Mouse (Mus musculus) G1E (cell line): Measurements from ENCODE around the gene 1700001C02Rik. TPM values are rescaled to one million over a fixed set of nuclear protein-coding genes. Genes with fewer than 3 reads are reported as not detected.

ENCODE experiments used
- ATAC-seq: 2 replicates; pipeline ENCODE4 v1.8.0; 2016; ENCODE audit warnings: mild to moderate bottlenecking; ENCODE audit not compliant: insufficient number of reproducible peaks, poor library complexity, low FRiP score, severe bottlenecking; ENCODE audit errors: extremely low read depth
- DNase-seq: peaks from one replicate; pipeline ENCODE4 v3.0.0; 2012; ENCODE audit warnings: low spot score
- H3K27me3 ChIP-seq: 2 replicates; pipeline ENCODE4 v1.6.1; 2012; ENCODE audit warnings: mild to moderate bottlenecking, low read length, inconsistent platforms; ENCODE audit not compliant: insufficient read depth
- H3K36me3 ChIP-seq: replicated peaks from 2 replicates; pipeline ENCODE3; 2012; ENCODE audit warnings: mild to moderate bottlenecking, inconsistent platforms
- H3K4me1 ChIP-seq: 2 replicates; pipeline ENCODE4 v1.6.1; 2012; ENCODE audit warnings: low read depth, low read length, inconsistent platforms, mixed read lengths; ENCODE audit not compliant: insufficient read depth
- H3K4me3 ChIP-seq: 2 replicates; pipeline ENCODE4 v1.5.1; 2012; ENCODE audit warnings: low read depth, mild to moderate bottlenecking, inconsistent platforms, low read length, moderate library complexity, mixed read lengths
- H3K9me3 ChIP-seq: replicated peaks from 2 replicates; pipeline ENCODE4 v1.6.1; 2012; ENCODE audit warnings: inconsistent platforms
- CTCF ChIP-seq: IDR thresholded peaks from 2 replicates; pipeline ENCODE4 v1.5.1; 2012; ENCODE audit warnings: low read depth, low read length, inconsistent platforms, mixed read lengths
- GATA1 ChIP-seq: IDR thresholded peaks from 2 replicates; pipeline ENCODE4 v1.6.1; 2012; ENCODE audit warnings: borderline replicate concordance, low read length, inconsistent platforms, mixed read lengths
- GATA2 ChIP-seq: IDR thresholded peaks from 2 replicates; pipeline ENCODE4 v1.6.1; 2012; ENCODE audit warnings: low read depth, low read length, inconsistent platforms, borderline replicate concordance
- POLR2AphosphoS5 ChIP-seq: IDR thresholded peaks from 2 replicates; pipeline ENCODE4 v1.6.1; 2012; ENCODE audit warnings: low read depth, low read length, inconsistent platforms; ENCODE audit not compliant: insufficient replicate concordance
- TAL1 ChIP-seq: conservative IDR thresholded peaks from 2 replicates; pipeline ENCODE4 v1.6.1; 2012; ENCODE audit warnings: low read depth, low read length, inconsistent platforms, mixed read lengths
- polyA plus RNA-seq: library from polyadenylated mRNA; stranded (reverse); fragments of >175 nt; gene quantifications from 2 replicates; pipeline ENCODE4 v1.2.3, GENCODE M21; 2012
- total RNA-seq, 2 experiments: library from RNA; stranded (forward) in 1 of 2; stranded (reverse) in 1 of 2; fragments of 200-1000 nt in 1 of 2; fragments of >200 nt in 1 of 2; fragmentation: Nextera tagmentation in 1 of 2; gene quantifications; 2 replicates each; pipeline ENCODE4 v1.2.3; 2014 to 2017

1700001C02Rik gene
- total and polyA plus RNA-seq, 3 experiments, result not detected

DNA sequence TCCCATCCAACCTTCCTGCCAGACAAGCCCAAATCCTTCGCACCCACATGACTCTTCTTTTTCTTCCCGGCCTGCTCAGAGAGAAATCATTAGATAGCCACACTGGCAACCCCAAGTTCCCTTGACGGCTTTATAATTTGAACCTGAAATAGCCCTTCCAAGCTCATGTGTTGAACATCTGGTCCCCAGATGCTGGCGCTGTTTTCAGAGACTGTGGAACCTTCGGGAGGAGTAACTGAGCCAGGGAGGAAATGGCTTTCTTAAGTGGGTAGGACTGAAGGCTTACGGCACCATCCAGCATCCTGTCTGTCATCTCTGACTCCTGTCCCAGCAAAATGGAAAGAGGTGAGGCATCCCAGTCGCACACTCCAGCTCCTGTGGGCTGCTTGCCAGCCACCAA is 31.5 kb downstream of the 1700001C02Rik start:
- Histone ChIP-seq H3K4me3 (no peak overlapping the region), H3K9me3 (no peaks in the 10 kb centered on the region), H3K36me3 (no peaks in the 10 kb centered on the region), H3K4me1 (no peaks in the 10 kb centered on the region), H3K27me3 (peaks cover 3% of the 10 kb centered on the region; the same call in 1 of the 2 replicates)
- TF ChIP-seq GATA1 (no peak), GATA2 (no peak), CTCF (no peak), TAL1 (no peak), POLR2AphosphoS5 (no peak)
- no peak for DNase-seq
- ATAC-seq, result no peak

GRCm38 (mm10) chr5:30513111-30513510 is 47.3 kb downstream of the 1700001C02Rik start:
- no peaks in the 10 kb centered on the region for H3K4me1 ChIP-seq
- no peak for DNase-seq
- no peaks in the 10 kb centered on the region for H3K9me3 ChIP-seq
- H3K4me3 ChIP-seq, result no peak overlapping the region
- peaks cover 6% of the 10 kb centered on the region; the same call in 1 of the 2 replicates for H3K27me3 ChIP-seq
- no peaks in the 10 kb centered on the region for H3K36me3 ChIP-seq
- no peak for ATAC-seq
- no peak for TF ChIP-seq CTCF
- no peak for TF ChIP-seq GATA1
- TF ChIP-seq POLR2AphosphoS5, result no peak
- no peak for TF ChIP-seq TAL1
- no peak for TF ChIP-seq GATA2

DNA sequence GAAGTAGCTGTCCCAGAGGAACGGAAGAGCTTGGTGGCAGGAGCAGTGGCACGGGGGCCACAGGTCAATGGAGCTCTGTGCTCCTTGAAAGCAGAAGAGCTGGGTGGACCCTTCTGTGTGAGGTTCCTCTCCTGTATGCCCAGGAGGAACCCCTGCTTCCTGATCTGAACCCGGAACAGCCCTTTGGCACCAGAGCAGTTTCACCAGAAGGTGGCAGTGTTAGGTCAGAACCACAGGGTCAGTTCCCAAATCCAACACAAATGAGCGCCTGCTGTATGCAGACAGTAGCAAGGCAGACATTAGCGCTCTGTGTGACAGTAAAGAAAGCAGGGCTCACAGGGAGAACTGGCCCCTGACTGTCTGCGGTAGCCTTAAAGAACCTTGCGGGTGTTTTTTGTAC is 50.5 kb downstream of the 1700001C02Rik start:
- H3K4me1 ChIP-seq, result no peaks in the 10 kb centered on the region
- TF ChIP-seq POLR2AphosphoS5 (no peak), TAL1 (no peak)
- no peak for ATAC-seq
- H3K36me3 ChIP-seq, result no peaks in the 10 kb centered on the region
- peak; percentile 21 for DNase-seq
- no peaks in the 10 kb centered on the region for H3K9me3 ChIP-seq
- H3K4me3 ChIP-seq, result no peak overlapping the region
- peaks cover 10% of the 10 kb centered on the region for H3K27me3 ChIP-seq

GRCm38 (mm10) chr5:30518108-30518507 is 52.3 kb downstream of the 1700001C02Rik start:
- peaks cover 10% of the 10 kb centered on the region for H3K27me3 ChIP-seq
- H3K9me3 ChIP-seq, result no peaks in the 10 kb centered on the region
- H3K36me3 ChIP-seq, result no peaks in the 10 kb centered on the region
- TF ChIP-seq TAL1 (no peak), GATA1 (no peak), CTCF (no peak), POLR2AphosphoS5 (no peak), GATA2 (no peak)
- H3K4me3 ChIP-seq, result no peak overlapping the region
- ATAC-seq (no peak), DNase-seq (no peak)
- no peaks in the 10 kb centered on the region for H3K4me1 ChIP-seq

DNA sequence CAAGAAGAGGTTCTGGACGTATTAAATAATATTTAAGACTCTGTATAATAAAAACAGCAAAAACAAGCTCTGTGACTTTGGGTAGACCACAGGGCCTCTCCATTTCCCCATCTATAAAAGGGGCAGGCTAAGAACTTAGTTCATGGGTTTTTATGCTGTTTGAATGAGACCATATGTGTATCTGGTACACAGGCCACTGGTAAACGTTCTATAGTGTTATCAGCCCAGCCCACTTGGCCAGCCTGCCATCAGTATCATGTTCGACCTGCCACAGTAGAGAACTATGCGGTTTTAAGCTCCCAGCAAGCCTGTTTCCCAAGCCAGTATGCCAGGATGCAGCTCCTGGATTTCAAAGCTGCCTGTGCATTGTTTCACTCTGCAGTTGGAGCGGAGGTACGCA is 52.7 kb downstream of the 1700001C02Rik start:
- no peak overlapping the region for H3K4me3 ChIP-seq
- ATAC-seq, result no peak
- no peaks in the 10 kb centered on the region for H3K36me3 ChIP-seq
- DNase-seq, result no peak
- TF ChIP-seq CTCF (no peak), GATA1 (no peak), TAL1 (no peak), GATA2 (no peak), POLR2AphosphoS5 (no peak)
- peaks cover 10% of the 10 kb centered on the region for H3K27me3 ChIP-seq
- no peaks in the 10 kb centered on the region for H3K9me3 ChIP-seq
- H3K4me1 ChIP-seq, result no peaks in the 10 kb centered on the region

DNA sequence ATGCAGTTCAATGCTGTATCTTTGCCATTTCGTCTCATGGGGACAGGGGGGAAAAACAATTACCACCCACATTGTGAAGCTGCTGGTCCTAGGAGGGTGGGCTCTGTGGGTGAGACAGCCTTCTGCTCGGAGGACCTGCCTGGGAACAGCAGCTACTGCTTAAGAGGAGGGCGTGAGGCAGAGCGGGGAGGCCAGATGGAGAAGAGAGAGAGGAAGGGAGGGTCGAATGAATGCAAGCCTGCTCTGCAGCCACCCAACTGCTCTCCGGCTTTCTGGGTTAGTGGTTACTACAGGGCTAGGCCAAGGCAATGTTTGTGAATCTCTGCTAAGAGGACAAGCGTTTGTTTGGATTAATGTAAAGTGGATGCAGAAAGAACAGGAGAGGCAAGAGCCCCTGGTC is 53.6 kb downstream of the 1700001C02Rik start:
- Histone ChIP-seq H3K27me3 (peaks cover 6% of the 10 kb centered on the region; the same call in 1 of the 2 replicates), H3K4me3 (no peak overlapping the region), H3K36me3 (no peaks in the 10 kb centered on the region), H3K4me1 (no peaks in the 10 kb centered on the region), H3K9me3 (no peaks in the 10 kb centered on the region)
- TF ChIP-seq GATA2 (no peak), POLR2AphosphoS5 (no peak), TAL1 (no peak), CTCF (no peak), GATA1 (no peak)
- ATAC-seq, result no peak
- DNase-seq, result no peak

DNA sequence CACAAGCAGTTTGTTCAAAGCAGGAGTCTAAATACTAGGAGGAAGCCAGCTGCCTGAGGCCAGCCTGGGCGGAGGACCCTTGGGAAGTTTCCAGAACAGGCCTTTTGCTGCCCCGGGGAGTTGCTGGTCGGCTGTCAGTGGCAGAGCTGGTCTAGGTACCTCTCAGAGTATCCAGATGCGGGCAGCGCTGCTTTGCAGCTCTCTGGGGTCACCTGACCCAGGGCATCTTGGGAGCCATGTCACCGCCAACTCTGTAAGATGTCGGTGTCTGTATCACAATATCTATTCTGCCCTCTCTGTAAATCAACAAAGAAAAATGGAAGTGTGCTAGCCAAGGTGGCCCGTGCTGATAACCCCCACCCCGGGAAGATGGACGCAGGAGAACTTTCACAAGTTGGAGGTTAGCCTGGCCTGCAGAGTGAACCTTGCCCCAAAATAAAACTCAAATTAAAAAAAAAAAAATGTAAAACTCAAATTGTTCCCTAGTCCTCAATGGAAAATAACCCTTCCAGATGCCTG is 54.4 kb downstream of the 1700001C02Rik start:
- no peaks in the 10 kb centered on the region for H3K9me3 ChIP-seq
- no peaks in the 10 kb centered on the region for H3K4me1 ChIP-seq
- H3K4me3 ChIP-seq, result no peak overlapping the region
- H3K36me3 ChIP-seq, result no peaks in the 10 kb centered on the region
- ATAC-seq (no peak), DNase-seq (no peak)
- peaks cover 6% of the 10 kb centered on the region; the same call in 1 of the 2 replicates for H3K27me3 ChIP-seq
- no peak for TF ChIP-seq TAL1
- no peak for TF ChIP-seq POLR2AphosphoS5
- TF ChIP-seq GATA1, result no peak
- no peak for TF ChIP-seq GATA2
- no peak for TF ChIP-seq CTCF
